Mouse (Mus musculus): ENCODE measurements around the gene Snupn.
A peak's percentile ranks its signal among the peaks of the same experiment; 100 is the strongest.
"Not testable (repeated sequence)": the region's sequence is repeated elsewhere in the genome, so short reads cannot be mapped to it uniquely, and the experiment has no call there.

Gene Snupn

DNA sequence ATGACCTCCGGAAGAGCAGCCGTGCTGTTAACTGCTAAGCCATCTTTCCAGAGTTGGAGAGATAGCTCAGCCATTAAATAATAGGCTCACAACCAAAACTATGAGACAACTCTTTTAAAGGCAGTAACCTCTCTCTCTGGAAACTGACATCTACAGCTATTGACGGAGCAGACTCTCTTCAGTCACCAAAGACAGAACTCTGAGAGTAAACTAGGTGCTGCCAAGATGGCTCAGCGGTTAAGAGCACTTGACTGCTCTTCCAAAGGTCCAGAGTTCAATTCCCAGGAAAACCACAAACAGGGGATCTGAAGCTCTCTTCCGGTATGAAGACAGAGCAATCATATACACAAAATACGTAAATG, 13.8 kb upstream of the Snupn start:
- DNase-seq, result no peak

GRCm38 (mm10) chr9:56937223-56938160, 13.2 kb upstream of the Snupn start, which contains the start of gene Imp3:
Gene Imp3, plus strand, starts transcription at chr9:56937475.
- peak; percentile 82 for DNase-seq

GRCm38 (mm10) chr9:56938374-56938773, 12.3 kb upstream of the Snupn start:
- DNase-seq, result no peak

- DNase-seq, result peak; percentile 43
These were observed 3.2 kb upstream of the Snupn start for GRCm38 (mm10) chr9:56947481-56947880.

DNA sequence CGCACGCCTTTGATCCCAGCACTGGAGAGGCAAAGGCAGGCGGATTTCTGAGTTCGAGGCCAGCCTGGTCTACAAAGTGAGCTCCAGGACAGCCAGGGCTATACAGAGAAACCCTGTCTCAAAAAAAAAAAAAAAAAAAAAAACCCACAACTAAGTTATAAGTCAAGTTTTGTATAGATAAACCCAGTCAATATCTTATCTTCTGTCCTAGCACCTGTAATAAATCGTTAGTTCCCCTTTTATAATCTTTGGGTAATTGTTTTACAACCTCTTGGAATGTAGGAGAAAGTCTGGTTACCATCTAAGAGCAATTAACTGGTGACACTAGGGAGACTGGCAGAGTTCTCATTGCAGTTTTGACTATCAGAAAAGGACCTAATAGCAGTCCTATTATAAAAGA, 2.0 kb upstream of the Snupn start:
- not testable (repeated sequence) for DNase-seq

GRCm38 (mm10) chr9:56949767-56950166, 911 bp upstream of the Snupn start:
- DNase-seq, result no peak

DNA sequence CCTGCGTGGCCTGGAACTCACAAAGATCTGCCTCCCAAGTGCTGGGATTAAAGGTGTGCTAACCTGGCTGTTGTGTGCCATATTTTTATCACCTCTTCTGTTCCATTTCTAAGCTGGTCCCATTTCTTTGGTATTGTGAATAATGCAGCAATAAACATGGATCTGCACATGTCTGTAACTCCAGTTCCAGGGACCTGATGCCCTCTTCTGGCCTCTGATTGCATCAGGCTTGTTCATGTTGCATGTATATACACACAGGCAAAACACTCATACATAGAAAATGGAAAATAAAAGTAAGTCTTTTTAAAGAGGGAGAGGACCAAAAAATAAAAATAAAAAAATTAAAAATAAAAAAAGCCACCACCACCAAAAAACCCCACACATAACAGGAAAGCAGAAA, 2.9 kb downstream of the Snupn start:
- DNase-seq, result no peak

DNA sequence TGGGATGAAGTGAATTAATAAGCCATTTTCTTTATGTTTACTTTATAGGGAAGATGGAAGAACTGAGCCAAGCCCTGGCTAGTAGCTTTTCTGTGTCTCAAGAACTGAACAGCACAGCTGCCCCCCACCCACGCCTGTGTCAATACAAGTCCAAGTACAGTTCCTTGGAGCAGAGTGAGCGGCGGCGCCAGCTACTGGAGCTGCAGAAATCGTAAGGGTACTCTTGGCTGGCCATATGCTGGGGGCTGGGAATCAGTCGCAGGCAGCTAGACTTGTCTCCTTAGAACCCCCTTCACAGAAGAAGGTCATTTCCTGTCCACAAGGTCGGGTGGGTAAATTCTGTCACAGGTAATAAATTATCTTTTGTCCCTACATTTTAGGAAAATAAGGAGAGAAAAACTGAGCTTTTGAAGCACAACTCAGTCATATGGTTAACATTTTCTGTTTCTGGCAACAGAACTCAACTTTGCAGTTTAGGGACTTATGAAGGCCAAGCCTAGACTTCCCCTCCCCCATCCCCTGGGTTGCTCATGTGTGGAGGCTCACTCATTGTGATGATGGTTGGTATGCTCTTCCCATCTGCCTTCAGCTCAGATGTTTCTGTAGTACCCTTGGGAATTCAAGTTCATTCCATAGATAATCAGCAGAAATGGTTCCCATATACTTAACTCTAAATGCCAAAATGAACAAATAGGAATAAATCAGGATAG, 6.4 kb downstream of the Snupn start:
- no peak for DNase-seq

DNA sequence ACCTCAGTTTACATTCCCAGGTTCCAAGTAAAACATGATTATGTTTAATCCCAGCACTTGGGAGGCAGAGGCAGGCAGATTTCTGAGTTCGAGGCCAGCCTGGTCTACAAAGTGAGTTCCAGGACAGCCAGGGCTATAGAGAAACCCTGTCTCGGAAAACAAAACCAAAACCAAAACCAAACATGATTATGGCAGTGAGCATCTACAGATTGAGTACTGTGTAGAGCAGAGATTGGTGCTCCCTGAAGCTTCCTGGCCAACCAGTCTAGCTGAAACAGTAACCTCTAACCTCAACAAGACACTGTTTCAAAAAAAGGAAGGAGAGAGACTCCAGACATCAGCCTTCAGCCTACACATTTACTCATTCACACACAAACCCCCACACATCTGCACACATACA, 8.0 kb downstream of the Snupn start:
- DNase-seq, result no peak

GRCm38 (mm10) chr9:56961591-56961990, 10.9 kb downstream of the Snupn start:
- no peak for DNase-seq

- no peak for DNase-seq
These were observed 19.5 kb downstream of the Snupn start for GRCm38 (mm10) chr9:56970158-56970557.

GRCm38 (mm10) chr9:56973960-56974524, 23.4 kb downstream of the Snupn start:
- no peak for DNase-seq

GRCm38 (mm10) chr9:56975199-56975598, 24.5 kb downstream of the Snupn start:
- DNase-seq, result no peak

DNA sequence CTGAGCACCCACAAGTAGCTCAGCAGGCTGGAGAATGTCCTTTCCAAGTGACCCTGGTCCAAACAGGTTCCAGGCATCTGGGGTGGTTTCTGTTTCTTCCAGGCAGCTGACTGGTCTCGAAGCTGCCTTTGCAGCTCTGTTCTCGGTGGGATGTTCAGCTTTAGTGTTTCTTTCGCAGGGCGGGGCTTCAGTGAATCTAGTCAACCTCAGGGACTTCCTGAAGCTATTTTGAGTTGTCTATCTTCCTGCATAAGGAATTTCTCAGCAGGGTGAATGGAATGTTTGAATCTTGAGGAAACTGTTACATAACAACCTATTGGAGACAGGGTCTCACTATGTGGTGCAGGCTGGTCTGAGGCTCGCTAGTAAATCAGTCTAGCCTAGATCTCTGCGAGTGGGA, 29.5 kb downstream of the Snupn start:
- DNase-seq, result no peak

- no peak for DNase-seq
These were observed 30.8 kb downstream of the Snupn start for GRCm38 (mm10) chr9:56981502-56981901.

GRCm38 (mm10) chr9:56994286-56995197, 43.9 kb downstream of the Snupn start, which contains the start of gene Ptpn9:
Gene Ptpn9, plus strand, starts transcription at chr9:56994923.
- peak; percentile 93 for DNase-seq

GRCm38 (mm10) chr9:56995198-56996027, 44.7 kb downstream of the Snupn start:
- DNase-seq, result peak; percentile 49

DNA sequence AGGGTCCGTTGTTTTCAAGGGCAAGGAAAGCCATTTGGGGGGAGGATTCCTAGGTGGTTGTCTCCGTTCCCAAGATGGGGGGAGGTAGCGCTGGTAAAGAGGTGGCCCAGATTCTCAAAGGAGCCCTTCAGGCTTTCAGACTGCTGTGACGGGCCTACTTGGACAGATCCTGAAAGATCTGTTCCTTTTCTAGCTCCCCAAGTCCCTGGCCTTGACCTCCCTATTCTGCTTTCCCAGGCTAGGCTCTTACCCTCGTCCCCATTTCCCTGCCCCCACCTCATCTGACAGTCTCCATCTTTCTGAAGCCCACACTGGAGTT, 45.3 kb downstream of the Snupn start:
- DNase-seq, result peak; percentile 10

DNA sequence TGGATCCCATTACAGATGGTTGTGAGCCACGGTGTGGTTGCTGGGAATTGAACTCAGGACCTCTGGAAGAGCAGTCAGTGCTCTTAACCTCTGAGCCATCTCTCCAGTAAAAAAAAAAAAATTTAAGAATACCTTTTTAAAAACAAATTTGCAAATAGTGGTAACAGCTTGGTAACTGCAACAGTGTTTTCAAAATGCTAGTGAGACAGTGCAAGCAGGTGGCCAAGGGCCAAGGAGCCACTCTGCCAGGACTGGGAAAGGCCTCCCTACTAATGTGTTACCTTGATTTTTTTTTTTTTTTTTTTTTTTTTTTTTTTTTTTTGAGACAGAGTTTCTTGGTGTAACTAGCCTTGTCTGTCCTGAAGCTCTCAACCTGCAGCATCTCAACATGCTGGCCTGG, 46.5 kb downstream of the Snupn start:
- DNase-seq, result not testable (repeated sequence)

- DNase-seq, result no peak
These were observed 52.3 kb downstream of the Snupn start for GRCm38 (mm10) chr9:57003011-57003410.

- no peak for DNase-seq
These were observed 61.7 kb downstream of the Snupn start for GRCm38 (mm10) chr9:57012393-57012792.

GRCm38 (mm10) chr9:57012895-57013294, 62.2 kb downstream of the Snupn start:
- DNase-seq, result no peak

Data from right cerebral cortex, postnatal 4 days (tissue).